Mouse (Mus musculus) spleen, adult 2 months (tissue): Measurements from ENCODE around the gene Ppp2r1b. TPM values are rescaled to one million over a fixed set of nuclear protein-coding genes. Genes with fewer than 3 reads are reported as not detected.

Source experiments
- DNase-seq, 2 experiments: peaks; one replicate each; pipeline versions ENCODE4 v3.0.0 to v3.0.0-alpha.2; 2012 to 2021; ENCODE audit warnings: low spot score in 2 of 2, low read depth in 1 of 2
- H3K27ac ChIP-seq: fragments of 200-500 bp; 2 replicates; pipeline ENCODE4 v1.5.1; 2012; ENCODE audit warnings: low read length, inconsistent platforms; ENCODE audit not compliant: insufficient read depth
- H3K27me3 ChIP-seq: fragments of 200-500 bp; 2 replicates; pipeline ENCODE4 v1.6.1; 2012; ENCODE audit warnings: mild to moderate bottlenecking, moderate library complexity, low read length, inconsistent platforms; ENCODE audit not compliant: control insufficient read depth, insufficient read depth
- H3K36me3 ChIP-seq: fragments of 200-500 bp; 2 replicates; pipeline ENCODE4 v1.6.1; 2012; ENCODE audit warnings: mild to moderate bottlenecking, low read length, inconsistent platforms; ENCODE audit not compliant: control insufficient read depth, insufficient read depth
- H3K4me1 ChIP-seq: fragments of 200-500 bp; 2 replicates; pipeline ENCODE4 v1.6.1; 2011; ENCODE audit warnings: inconsistent platforms; ENCODE audit not compliant: control insufficient read depth, insufficient read depth, insufficient read length
- H3K4me3 ChIP-seq: fragments of 200-500 bp; 2 replicates; pipeline ENCODE4 v1.5.1; 2011; ENCODE audit warnings: mild to moderate bottlenecking, inconsistent platforms; ENCODE audit not compliant: insufficient read depth, insufficient read length; ENCODE audit errors: extremely low read depth
- CTCF ChIP-seq: fragments of 200-500 bp; IDR thresholded peaks from 2 replicates; pipeline ENCODE4 v1.5.1; 2011; ENCODE audit warnings: mild to moderate bottlenecking, inconsistent platforms; ENCODE audit not compliant: insufficient read depth, insufficient read length, insufficient replicate concordance; ENCODE audit errors: extremely low read depth
- POLR2A ChIP-seq: fragments of 200-500 bp; IDR thresholded peaks from 2 replicates; pipeline ENCODE4 v1.6.1; 2011; ENCODE audit warnings: low read depth, low read length, inconsistent platforms
- WGBS: fragments of 180-500 bp; shearing (Covaris S2); methylation state at CpG from one replicate; pipeline ENCODE4 v1.1.7; 2018; 5-methylcytosine and 5-hydroxymethylcytosine counted together
- polyA plus RNA-seq: library from polyadenylated mRNA; depleted of rRNA; stranded (reverse); fragments of >200 nt; gene quantifications from 2 replicates; pipeline ENCODE4 v1.2.3, GENCODE M21; 2012; rRNA removed

Ppp2r1b gene
- polyA plus RNA-seq, result 8.6 and 10.2 TPM in 2 replicates

DNA sequence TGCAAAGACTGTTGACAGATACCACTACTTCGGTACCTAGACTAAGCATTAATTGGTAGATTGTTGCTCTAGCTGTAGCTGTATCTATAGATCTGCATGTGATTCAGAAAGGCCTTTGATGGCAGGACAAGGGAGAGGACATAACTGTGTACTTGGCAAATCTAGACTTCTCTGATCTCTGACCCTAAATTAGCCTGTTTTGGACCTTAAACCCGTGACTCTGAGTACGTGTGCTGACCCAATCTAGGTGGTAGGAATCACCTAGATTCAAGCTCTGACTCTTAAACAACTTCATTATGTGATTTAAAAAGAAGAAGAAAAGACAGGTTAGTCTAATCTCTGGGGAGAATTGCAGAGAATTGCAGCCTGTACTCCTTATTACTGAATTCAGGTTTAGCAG, at the start of gene Ppp2r1b:
Gene Ppp2r1b, plus strand, starts transcription at position 221 of the 400 bp plus-strand sequence.
- TF ChIP-seq POLR2A, result no peak
- 98% methylated on average over 3 of the region's 3 CpGs for WGBS
- Histone ChIP-seq H3K4me3 (no peak within 1 kb of the TSS), H3K4me1 (peaks cover 2% of the 10 kb centered on the region; the same call in 1 of the 2 replicates), H3K27ac (no peak within 1 kb of the TSS), H3K36me3 (no peaks in the 10 kb centered on the region; the same call in 1 of the 2 replicates), H3K27me3 (no peaks in the 10 kb centered on the region)
- no peak for DNase-seq

DNA sequence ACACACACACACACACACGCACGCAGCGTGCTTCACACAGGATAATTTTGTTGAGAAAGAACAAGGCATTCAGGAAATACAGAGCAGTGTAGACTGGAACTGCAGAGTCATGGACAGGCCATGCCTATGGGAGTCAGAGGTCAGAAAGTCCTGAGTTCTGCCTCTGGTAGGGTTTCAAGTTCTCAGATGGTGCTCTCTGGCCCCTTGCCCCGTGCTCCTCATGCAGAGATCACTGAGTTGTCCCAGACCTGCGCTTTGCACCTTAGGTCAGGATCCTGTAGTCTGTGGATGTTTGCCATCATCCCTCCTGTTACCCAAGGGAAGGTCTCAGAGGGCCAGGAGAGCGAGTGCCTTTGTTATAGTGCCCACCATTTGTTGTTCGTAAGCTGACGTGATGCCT, 48.3 kb upstream of the Ppp2r1b start:
- no peak overlapping the region for H3K27ac ChIP-seq
- WGBS, result 95% methylated on average over 8 of the region's 8 CpGs
- TF ChIP-seq POLR2A (no peak), CTCF (no peak)
- H3K27me3 ChIP-seq, result no peaks in the 10 kb centered on the region
- no peaks in the 10 kb centered on the region for H3K4me1 ChIP-seq
- no peak overlapping the region for H3K4me3 ChIP-seq
- H3K36me3 ChIP-seq, result peaks cover 8% of the 10 kb centered on the region
- DNase-seq, result no peak

DNA sequence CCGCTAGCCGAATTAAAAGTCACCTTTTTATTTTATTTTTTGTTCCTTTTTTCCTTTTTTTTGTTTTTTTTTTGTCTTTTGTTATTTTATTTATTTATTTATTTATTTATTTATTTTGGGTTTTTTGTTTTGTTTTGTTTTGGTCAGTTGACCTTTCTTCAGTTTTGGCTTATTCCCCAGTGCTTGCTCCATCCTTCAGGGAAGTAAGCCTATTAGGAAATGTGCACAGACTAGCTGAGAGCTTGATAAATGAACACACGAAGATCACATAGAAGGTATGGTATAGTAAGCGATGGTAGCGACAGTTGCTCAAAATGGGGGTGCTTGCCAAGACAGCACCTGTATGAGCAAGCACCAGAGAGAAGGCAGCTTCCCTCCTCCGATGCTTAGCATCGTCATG, 47.5 kb upstream of the Ppp2r1b start:
- Histone ChIP-seq H3K4me1 (no peaks in the 10 kb centered on the region), H3K27me3 (no peaks in the 10 kb centered on the region), H3K36me3 (peaks cover 6% of the 10 kb centered on the region), H3K27ac (no peak overlapping the region), H3K4me3 (no peak overlapping the region)
- DNase-seq, result no peak
- TF ChIP-seq POLR2A, result no peak
- TF ChIP-seq CTCF, result no peak
- WGBS, result 90% methylated on average over 7 of the region's 7 CpGs

DNA sequence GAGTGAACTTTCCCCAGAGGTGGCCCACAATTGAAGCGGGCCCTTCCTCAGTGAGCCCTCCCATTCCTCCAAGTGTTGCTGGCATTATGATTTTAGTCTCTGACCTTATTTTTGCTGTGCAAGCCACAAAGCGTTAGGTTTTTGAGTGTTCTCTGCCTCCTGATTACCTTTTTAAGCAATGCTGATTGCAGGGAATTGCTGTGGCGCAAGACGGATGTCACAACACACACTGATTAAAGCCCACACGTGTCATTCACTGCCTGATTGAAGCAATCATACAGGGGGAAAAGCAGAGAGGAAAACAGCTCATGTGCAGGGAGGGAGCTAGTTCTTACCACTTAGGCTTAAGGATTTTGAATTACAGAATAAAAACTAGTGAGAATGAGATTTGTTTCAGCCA, 46.7 kb upstream of the Ppp2r1b start:
- H3K27ac ChIP-seq, result no peak overlapping the region
- no peak for DNase-seq
- no peaks in the 10 kb centered on the region for H3K4me1 ChIP-seq
- no peaks in the 10 kb centered on the region for H3K27me3 ChIP-seq
- H3K4me3 ChIP-seq, result no peak overlapping the region
- TF ChIP-seq CTCF, result no peak
- TF ChIP-seq POLR2A, result no peak
- peaks cover 8% of the 10 kb centered on the region for H3K36me3 ChIP-seq
- WGBS, result 90% methylated on average over 5 of the region's 5 CpGs

DNA sequence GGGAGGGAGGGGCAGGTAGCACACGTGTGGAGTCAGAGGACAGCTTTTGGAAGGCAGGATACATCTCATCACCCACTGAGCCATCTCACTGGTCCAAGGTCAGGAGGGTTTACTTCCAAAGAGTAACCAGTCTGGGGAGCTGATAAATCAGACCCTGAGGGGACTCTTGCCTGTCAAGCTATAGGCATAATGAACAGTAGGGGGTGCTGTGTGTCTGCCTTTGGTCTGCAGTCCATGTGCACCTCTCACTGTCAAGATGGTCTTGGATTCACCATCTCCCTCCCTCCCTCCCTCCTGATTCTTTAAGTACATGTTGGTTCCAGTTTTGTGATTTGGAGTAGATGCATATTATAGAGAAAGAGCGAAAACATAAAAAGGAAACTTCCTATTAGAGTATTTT, 44.1 kb upstream of the Ppp2r1b start:
- Histone ChIP-seq H3K27me3 (no peaks in the 10 kb centered on the region), H3K4me1 (no peaks in the 10 kb centered on the region), H3K4me3 (no peak overlapping the region), H3K27ac (no peak overlapping the region), H3K36me3 (peaks cover 11% of the 10 kb centered on the region)
- no peak for TF ChIP-seq POLR2A
- peak; percentile 69; the same call in 1 of the 2 replicates for TF ChIP-seq CTCF
- DNase-seq, result peak; percentile 17 to 46
- 77% methylated on average over 2 of the region's 2 CpGs for WGBS

DNA sequence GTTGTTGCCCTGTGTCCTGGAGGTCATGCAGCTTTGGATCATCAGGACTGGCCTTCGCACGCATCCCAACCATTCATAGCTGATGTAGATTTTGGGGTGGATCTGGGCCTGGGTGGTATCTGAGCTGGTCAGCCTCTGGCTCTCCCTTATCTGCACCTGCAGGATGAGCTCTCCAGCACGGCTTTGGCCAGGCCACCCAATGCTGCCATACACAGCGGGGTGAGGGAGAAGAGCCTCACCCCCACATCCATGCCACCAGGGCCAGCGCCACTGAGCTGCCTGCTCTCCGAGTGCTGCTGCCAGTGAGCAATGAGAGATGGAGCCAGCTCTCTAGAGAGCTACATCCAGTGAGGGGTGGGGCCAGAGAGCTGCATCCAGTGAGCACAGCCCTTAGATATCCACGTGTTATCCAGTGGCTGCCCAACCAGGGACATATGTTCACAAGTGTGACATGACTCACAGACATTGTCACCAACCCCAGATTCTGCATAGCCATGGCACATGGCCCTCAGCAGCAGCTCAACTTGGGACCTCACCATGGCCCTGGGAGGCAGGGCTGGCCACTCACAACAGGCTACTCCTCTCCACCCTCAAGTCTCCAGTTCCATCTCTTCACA, 41.9 kb upstream of the Ppp2r1b start:
- Histone ChIP-seq H3K4me3 (no peak overlapping the region), H3K27me3 (no peaks in the 10 kb centered on the region), H3K36me3 (peaks cover 15% of the 10 kb centered on the region), H3K4me1 (no peaks in the 10 kb centered on the region), H3K27ac (peak overlapping the region; percentile 59; the same call in 1 of the 2 replicates)
- no peak for DNase-seq
- TF ChIP-seq POLR2A, result no peak
- no peak for TF ChIP-seq CTCF
- 90% methylated on average over 7 of the region's 7 CpGs for WGBS

DNA sequence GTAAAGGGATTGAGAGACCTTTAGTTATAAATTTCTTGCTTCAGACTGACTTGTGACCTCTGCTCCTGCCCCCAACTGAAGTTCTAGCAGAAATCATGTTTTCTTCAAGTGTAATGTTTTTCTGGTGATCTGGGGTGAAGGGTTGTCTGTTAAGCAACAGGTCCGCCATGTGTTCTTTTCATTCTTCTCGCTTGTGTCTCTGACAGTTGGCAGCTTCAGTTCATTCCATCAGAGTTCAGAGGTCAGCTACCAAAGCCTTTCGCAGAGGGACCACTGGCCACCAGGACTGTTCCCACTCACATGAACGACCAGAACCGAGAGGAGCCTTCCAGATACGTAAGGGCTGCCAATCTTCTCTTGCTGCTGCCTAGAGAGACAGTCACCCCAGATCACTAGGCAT, 36.6 kb upstream of the Ppp2r1b start:
- Histone ChIP-seq H3K4me1 (no peaks in the 10 kb centered on the region), H3K27ac (no peak overlapping the region), H3K27me3 (no peaks in the 10 kb centered on the region), H3K36me3 (peaks cover 21% of the 10 kb centered on the region), H3K4me3 (no peak overlapping the region)
- no peak for TF ChIP-seq POLR2A
- no peak for TF ChIP-seq CTCF
- WGBS, result 96% methylated on average over 6 of the region's 6 CpGs
- DNase-seq, result no peak
